Mouse (Mus musculus) embryo, embryonic 11 days (tissue): ENCODE data around the gene Pxn.
"Not testable (repeated sequence)": the region's sequence is repeated elsewhere in the genome, so short reads cannot be mapped to it uniquely, and the experiment has no call there.

Experiments
- DNase-seq: peaks from one replicate; pipeline ENCODE4 v3.0.0-alpha.2; 2015

The Pxn gene

GRCm38 (mm10) chr5:115554536-115555291, 48.2 kb downstream of the Pxn start:
- DNase-seq: no peak

- DNase-seq: peak; percentile 85
Observed at GRCm38 (mm10) chr5:115556217-115556616, 49.7 kb downstream of the Pxn start.

DNA sequence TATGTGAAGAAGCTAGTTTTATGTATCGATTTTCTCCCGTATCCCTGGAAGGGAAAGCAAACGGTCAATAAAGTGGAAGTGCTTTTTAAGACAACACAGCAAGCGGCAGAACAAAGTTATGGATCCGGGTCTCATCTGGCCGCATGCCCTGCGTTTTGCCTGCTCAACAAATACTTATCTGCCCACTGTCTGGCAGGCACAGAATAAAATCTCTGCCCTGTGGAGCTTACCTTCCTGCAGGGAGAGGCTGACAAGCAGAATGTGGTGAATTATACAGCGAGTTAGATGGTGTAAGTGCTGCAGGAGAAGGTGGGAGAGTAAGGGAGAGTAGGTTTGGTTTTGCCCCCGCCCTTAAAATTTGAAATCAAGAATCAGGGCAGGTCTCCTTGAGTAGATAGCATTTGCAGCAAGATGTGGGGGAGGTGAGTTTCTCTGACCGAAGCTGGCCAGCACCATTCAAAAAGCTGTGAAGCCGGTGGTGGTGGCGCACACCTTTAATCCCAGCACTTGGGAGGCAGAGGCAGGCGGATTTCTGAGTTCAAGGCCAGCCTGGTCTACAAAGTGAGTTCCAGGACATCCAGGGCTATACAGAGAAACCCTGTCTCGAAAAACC, 51.8 kb downstream of the Pxn start:
- no peak for DNase-seq

GRCm38 (mm10) chr5:115559237-115560101, 53.0 kb downstream of the Pxn start, which contains the start of gene Rplp0:
TSS of gene Rplp0 (plus strand) at chr5:115559467.
- DNase-seq: peak; percentile 99

GRCm38 (mm10) chr5:115560336-115560905, 53.9 kb downstream of the Pxn start:
- DNase-seq: no peak

- DNase-seq: no peak
Observed at GRCm38 (mm10) chr5:115563771-115564585, 57.5 kb downstream of the Pxn start.

- DNase-seq: peak; percentile 91
Observed at GRCm38 (mm10) chr5:115564737-115565393, 58.4 kb downstream of the Pxn start, which contains the start of gene Gcn1l1. TSS of gene Gcn1l1 (plus strand) at chr5:115565254.

GRCm38 (mm10) chr5:115565403-115565802, 58.9 kb downstream of the Pxn start:
- no peak for DNase-seq

- peak; percentile 15 for DNase-seq
Observed at GRCm38 (mm10) chr5:115568681-115569080, 62.2 kb downstream of the Pxn start.

DNA sequence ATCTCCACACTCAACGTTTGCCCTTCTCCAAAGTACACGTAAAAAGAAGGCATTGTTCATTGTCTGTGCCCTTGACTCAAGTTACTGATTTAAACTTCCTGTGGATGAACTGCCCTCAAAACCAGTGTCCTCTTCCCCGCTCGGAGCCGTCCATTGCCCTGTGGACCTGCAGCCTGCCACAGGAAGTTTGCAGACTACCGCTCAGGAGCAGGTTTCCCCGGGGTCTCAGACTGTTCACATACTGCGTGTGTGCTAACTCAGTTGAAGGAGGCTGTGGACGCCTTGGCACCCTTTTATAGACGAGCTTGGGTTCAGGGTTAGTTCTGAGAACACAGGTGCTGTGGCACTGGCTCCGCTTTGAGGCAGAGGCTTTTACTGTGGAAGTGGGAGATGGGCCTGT, 62.8 kb downstream of the Pxn start:
- DNase-seq: no peak

- DNase-seq: no peak
Observed at GRCm38 (mm10) chr5:115569721-115570120, 63.2 kb downstream of the Pxn start.

GRCm38 (mm10) chr5:115571086-115571485, 64.6 kb downstream of the Pxn start:
- no peak for DNase-seq

GRCm38 (mm10) chr5:115572679-115573535, 66.4 kb downstream of the Pxn start:
- DNase-seq: peak; percentile 25

- no peak for DNase-seq
Observed at GRCm38 (mm10) chr5:115574992-115575391, 68.5 kb downstream of the Pxn start.

DNA sequence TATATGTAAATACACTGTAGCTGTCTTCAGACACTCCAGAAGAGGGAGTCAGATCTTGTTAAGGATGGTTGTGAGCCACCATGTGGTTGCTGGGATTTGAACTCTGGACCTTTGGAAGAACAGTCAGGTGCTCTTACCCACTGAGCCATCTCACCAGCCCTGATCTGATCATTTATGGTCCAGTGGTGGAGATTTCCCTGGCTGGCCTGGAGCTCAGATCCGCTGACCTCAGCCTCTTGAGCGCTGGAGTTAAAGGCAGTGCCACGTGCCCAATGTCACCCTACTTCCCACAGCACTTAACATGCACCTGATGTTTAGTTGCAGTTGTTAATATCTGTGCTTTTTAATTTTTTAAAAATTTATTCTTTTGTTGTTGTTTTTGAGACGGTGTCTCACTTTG, 71.2 kb downstream of the Pxn start:
- DNase-seq: not testable (repeated sequence)

- no peak for DNase-seq
Observed at GRCm38 (mm10) chr5:115578922-115579321, 72.4 kb downstream of the Pxn start.

DNA sequence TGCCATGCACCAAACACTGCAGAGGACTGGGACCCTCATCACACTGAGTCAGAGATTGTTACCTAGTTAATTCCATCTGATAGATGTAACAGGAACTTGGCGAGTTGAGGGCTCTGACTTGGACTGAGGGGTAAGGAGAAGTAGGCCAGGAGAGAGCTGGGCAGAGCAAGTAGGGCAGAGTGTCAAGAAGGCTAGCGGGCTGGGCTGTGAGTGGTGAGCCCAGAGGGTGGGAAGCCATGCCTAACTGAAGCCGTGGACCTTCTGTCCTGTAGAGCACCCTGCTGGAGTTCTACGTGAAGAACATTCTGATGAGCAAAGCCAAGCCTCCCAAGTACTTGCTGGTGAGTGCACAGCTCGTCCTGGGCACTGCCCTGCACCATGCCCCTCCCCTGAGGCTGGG, 72.9 kb downstream of the Pxn start:
- no peak for DNase-seq

DNA sequence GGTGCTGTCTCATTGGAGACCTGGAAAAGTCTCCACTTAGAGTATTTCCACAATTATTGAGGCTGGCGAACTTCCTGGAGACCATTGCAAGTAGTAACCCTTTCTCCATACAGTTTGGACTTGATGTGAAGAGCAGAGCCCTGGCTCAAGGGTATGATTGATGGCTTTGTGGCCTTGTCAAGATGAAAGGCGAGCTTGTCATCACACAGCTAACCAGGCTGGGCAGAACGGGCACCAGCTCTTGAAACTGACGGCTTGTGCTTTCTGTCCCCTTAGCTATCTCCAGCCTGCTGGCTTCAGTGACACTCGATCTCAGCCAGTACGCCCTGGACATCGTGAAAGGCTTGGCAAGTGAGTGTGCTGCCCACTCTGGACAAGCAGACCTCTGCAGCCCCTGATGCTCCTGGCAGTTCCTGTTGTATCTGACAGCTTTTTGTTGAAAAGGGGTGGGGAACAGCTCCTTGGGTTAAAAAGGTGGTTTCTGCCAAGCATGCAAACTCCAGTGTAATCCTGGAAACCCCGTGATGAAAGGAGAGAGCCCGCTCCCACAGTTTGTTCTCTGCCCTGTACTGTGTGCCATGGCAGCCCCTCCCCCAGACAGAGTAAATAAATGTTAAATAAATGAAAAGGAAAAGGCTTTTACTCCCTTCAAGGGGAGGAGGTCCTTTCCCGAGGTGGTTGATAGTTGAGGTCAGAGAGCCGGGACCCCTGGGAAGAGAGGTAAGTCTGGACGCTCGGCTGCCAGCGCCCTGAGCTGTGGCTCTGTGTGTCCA, 73.9 kb downstream of the Pxn start:
- DNase-seq: no peak

GRCm38 (mm10) chr5:115581662-115582061, 75.2 kb downstream of the Pxn start:
- no peak for DNase-seq

DNA sequence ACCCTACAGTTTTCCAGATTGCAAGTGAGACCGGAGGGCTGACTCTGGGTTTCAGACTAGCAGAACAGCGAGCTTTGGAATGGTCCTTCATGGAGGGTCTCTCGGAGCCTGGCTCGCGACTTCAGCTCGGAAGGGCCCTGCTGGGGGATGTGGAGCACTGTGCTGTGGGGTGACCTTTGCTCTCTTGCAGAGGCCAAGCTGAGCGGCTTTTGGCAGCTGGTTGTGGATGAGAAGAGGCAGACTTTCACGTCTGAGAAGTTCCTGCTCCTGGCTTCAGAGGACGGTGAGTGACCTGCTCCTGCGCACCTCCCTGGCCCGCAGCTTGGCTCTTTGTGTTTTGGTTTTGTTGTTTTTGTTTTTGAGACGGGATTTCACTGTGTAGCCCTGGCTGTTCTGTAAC, 79.1 kb downstream of the Pxn start:
- no peak for DNase-seq
